Mouse (Mus musculus): Measurements from ENCODE around the gene Dlg2. TPM values are rescaled to one million over a fixed set of nuclear protein-coding genes. Genes with fewer than 3 reads are reported as not detected.
A peak's percentile ranks its signal among the peaks of the same experiment; 100 is the strongest.

The Dlg2 gene
- total RNA-seq (2015; ENCODE audit: low replicate concordance) (0.21 and 1.2 TPM in 2 replicates), total RNA-seq (2017; ENCODE audit: low replicate concordance) (0.60 TPM in 1 of 2 replicates, not detected in the other)

DNA sequence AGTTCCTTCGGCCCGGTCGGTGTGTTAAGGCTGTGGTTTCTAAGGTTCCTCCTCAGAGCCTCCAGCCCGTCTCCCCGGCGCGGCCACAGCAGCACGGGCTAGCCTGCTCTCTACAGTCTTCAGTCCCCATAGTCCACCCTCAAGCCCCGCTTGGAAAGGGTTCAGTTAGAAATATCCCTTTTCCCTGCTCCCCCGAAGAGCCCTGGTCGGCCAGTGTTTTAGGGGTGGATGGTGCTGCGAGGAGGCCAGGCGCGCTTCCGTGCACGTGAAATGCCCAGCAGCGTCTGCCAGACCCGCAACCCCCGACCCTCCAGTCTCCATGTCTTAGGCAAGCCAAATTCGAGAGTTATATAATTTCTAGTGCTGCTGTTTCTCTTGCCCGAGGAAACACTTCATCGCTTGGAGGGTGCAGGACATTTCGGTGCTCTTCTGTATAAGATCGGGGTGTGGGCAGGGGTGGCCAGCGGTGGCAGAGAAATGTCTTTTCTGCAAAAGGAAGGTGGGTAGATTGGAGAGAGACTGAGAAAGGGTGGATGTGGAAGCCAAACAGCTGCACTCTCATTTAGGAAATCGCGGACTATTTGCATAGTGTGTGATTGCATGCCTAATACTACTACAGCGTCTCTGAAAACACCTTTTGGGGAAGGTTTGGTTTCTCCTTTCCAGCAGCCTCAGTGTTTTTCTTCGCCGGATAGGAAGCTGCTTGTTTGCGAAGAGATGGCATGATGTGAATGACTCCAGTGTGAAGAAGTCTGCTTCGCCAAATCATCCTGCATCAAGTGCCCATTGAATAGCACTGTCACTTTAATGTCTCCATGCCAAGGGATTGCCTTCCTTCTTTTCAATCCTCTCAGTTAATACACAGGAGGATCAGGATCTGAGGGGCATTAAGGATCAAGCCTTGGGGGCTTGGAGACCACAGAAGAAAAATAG lies at the start of gene Dlg2:
Dlg2 (plus strand) TSS at position 360 of the 933 bp plus-strand sequence.
- peak; percentile 23 for ATAC-seq (replicated peaks; ENCODE audit: low FRiP score, poor library complexity, severe bottlenecking)

DNA sequence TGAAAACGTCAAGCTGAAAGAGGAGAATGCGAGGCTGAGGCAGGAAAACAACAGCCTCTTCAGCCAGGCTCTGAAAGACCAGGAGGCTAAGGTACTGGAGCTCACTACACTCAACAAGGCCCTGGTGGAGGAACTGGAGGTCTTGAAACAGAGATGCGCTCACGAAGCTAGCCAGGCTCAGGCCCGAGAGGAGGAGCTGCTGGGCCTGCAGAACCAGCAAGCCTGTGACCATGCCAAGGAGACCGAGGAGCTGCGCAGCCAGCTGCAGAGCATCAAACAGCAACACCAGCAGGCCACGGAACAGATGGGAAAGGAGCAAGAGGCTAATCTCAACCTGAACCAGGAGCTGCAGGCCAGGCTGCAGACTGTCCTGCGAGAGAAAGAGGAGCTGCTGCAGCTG lies 49.5 kb upstream of the Dlg2 start:
- ATAC-seq (replicated peaks; ENCODE audit: low FRiP score, poor library complexity, severe bottlenecking) = no peak

DNA sequence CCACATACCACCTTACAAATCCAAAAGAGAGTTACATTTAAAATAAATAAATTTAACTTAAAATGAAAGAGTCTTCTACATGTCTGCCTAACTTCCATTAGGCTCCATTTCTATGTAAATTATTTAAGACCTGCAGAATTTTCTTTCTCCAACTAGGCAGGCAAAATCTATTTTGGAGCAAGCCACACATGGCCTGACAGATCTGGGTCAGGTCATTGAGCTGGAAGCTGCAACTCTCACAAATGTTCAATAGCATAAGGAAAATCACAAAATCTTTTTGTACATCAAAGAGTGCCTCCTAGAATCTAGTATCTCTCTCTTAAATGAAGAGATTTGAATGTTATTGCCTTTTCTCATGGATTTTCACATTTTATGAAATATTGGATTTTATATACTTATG lies 44.3 kb upstream of the Dlg2 start:
- ATAC-seq (replicated peaks; ENCODE audit: low FRiP score, poor library complexity, severe bottlenecking) = no peak

DNA sequence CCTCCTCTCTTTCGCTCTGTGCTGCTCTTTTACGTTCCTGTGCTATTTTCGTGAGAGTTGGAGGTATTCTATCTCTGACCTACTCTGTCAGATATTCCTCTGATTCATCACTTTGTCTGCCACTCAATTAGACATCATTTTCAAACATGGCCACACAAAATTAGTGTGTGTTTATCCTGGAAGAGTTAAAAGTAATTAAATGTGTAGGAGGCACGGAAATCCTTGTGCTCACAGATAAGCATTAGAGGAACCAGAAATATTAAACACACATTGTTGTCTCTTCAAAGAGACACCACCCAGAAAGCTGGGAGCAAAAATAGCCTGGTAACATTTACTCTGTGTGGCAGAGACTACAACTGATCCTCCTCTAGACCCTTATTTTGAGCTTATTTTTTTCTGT lies 36.4 kb upstream of the Dlg2 start:
- ATAC-seq (replicated peaks; ENCODE audit: low FRiP score, poor library complexity, severe bottlenecking) = no peak

DNA sequence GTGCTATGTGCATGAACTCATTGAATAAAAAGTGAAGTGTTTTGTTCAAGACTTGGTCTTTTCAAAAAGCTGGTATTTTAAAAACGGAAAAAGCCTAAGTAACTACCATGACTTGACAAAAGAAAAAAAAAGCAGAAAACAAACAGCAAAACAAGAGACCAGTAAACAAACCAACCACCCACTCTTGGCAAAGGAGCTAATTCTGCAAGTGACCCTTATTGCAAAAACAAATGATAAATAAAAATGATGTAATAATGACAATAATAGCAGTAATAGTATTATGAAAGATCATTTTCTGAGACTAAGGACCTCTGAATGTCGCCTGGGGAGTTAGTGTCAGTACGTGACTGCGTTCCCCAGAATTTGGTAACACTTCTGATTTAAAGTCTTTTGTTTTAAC lies 34.4 kb upstream of the Dlg2 start:
- ATAC-seq (replicated peaks; ENCODE audit: low FRiP score, poor library complexity, severe bottlenecking) = peak; percentile 26

DNA sequence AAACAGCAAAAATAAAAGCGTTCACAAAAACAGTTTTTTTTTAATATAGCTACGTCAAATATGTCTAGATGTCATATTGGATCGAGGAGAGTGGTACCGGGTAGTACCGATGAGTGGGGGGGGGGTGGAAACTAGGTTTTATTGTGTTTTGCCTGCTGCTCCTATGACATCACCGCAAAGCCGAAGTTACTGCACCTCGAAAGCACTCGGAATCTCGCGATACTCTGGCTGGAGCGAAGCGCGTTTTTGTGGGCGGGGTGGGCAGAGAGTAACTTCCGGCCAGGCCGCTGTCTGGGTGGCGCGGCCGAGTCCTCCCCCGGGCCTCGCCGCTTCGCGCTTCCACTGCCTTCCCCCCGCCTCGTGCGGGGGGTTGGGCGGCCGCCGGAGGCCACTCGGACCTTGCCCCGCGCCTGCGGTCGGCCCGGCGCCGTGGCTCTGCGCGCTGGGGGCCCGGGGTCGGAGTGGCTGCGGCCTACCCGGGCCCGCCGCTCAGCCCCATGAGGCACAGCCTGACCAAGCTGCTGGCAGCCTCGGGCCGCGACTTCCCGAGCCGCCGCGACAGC lies 33.9 kb upstream of the Dlg2 start, which contains the start of gene Crebzf:
Crebzf (plus strand) TSS at position 212 of the 563 bp plus-strand sequence.
- ATAC-seq (replicated peaks; ENCODE audit: low FRiP score, poor library complexity, severe bottlenecking) = peak; percentile 94

DNA sequence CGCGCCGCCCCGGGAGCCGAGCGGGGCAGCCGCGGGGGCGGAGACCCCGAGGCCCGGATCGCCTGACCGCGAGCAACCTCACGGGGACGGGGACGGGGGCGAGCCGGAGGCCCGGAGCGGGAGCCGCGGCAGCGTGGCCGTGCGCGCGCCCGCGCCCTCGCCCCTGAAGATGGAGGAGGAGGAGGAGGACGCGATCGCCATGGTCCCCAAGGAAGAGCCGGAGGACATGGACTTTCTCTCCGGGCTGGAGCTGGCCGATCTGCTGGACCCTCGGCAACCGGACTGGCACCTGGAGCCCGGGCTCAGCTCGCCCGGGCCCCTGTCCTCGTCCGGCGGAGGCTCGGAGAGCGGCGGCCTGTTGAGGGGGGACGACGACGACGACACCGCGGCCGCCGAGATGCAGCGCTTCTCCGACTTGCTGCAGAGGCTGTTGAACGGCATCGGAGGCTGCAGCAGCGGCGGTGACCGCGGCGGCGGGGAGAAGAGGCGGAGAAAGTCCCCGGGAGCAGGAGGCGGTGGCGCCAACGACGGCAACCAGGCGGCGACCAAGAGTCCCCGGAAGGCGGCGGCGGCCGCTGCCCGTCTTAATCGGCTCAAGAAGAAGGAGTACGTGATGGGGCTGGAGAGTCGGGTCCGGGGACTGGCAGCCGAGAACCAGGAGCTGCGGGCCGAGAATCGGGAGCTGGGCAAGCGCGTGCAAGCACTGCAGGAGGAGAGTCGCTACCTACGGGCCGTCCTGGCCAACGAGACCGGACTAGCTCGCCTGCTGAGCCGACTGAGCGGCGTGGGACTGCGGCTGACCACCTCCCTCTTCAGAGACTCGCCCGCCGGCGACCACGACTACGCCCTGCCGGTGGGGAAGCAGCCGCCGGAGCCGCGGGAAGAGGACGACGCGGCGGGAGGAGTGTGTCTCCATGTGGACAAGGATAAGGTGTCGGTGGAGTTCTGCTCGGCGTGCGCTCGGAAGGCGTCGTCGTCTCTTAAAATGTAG lies 33.1 kb upstream of the Dlg2 start:
- ATAC-seq (replicated peaks; ENCODE audit: low FRiP score, poor library complexity, severe bottlenecking) = peak; percentile 73

DNA sequence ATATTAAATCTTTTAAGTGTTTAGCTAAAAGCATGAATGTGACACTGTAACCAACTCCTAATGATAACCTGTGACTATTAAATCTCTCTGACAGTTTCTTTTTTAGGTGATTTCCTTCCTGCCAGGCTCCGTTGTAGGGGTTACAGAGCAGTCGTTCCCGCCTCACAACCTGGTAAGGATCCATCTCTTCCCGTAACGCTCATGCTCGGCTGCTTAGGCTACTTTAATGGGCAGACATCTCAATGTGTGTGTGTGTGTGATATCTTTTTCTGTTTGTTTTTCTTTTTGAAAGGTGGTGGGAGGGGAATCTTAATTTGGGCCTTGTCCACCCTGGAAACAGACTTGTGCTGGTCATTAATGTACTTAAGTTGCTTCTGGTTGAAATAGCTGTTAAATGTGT lies 32.3 kb upstream of the Dlg2 start:
- ATAC-seq (replicated peaks; ENCODE audit: low FRiP score, poor library complexity, severe bottlenecking) = peak; percentile 43

DNA sequence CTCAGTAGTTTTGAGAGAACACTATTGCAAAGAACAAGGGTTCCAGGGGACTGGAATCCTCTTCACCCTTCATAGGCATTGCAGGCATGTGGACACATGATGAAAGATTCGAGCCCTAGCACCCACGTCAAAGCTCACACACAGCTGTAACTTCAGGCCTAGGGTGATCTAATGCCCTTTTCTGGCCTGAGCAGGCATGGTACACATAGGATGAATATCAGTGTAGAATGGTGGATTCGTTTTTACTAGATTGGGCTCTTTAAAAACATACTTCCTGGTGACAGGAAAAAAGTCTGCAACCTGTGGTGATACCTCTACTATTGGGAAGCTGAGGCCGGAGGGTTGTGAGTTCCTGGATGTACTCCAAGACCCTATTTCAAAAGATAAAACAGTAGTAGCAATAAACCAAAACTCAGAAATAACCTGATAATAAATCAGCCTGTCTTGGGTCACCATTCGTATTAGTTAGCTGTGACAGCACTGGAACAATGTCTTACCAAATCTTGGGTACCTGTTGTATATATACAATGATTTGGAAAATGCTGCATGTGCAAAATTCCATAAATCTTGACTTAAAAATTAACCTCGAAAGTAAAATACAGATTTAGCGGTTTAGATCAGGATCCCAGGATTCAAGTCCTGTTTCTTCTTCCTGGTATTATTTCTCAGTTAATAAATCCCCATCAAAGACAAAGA lies 20.2 kb upstream of the Dlg2 start:
- ATAC-seq (replicated peaks; ENCODE audit: low FRiP score, poor library complexity, severe bottlenecking) = no peak

DNA sequence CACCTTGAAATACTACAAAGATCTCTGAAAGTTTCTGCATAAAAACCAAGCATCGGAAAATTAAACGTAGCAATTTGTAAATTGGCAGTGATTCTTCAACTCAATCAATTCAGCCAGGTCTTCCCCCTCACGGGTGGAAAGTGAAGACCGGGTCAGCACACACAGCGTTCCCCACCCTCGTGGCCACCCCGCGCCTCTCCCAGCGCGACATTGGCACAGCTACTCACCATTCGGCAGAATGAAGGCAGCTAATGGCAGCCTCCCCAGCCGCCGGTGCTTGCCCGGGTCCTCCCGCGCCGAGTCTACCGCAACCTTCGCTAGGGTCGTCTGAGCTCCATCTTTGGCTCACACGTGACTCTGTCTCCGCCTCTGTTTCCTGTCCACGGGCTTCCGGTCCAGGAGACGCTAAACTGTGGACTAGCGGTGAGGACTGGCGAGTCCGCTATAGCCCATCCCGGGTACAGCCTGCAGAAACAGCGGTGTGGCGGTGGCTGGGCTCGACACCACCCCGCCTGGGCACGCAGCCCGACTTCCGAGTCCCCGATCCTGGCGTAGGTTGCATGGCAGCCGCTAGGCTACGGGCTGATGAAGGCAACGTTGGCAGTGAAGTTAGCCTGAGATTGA lies 19.5 kb upstream of the Dlg2 start, which contains the start of gene Tmem126a:
Tmem126a (minus strand) TSS at position 385 of the 624 bp plus-strand sequence.
- ATAC-seq (replicated peaks; ENCODE audit: low FRiP score, poor library complexity, severe bottlenecking) = peak; percentile 96

DNA sequence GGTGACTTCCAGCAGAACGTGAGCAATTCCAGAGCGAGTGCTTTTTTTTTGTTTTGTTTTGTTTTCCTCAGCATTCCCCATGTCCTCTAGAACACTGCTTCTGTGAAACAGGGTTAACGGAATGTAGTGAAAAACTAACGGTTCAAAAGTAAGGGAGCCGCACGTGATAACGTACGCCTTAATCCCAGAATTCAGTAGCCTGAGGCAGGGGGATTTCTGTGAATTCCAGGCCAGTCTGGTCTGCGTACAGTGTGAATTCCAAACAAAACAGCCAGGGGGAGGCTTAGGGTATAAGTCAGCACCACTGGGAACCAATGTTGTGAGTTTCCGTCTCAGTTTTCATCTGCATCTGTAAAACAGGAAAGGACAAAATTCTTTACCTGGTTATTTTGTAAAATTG lies 19.0 kb upstream of the Dlg2 start:
- ATAC-seq (replicated peaks; ENCODE audit: low FRiP score, poor library complexity, severe bottlenecking) = peak; percentile 17; the same call in 1 of the 2 replicates

DNA sequence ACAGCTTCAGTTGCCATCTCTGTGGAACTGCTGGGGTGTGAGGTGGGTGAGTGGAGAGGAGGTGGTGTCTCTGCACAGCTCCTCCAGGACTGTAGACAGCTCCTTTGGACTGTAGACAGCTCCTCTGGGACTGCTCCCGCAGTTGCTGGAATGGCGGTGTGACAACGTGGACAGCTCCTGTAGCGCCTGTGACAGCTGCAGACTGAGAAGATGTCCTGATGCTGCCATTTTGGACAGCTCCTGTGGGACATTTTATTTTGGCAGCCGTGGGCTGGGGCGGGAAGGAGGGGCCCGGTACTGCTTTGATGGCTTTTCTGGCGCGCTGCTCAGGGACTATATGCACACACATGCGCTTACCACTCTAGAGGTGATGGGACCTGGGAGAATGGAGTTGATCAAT lies 16.1 kb upstream of the Dlg2 start:
- no peak for ATAC-seq (replicated peaks; ENCODE audit: low FRiP score, poor library complexity, severe bottlenecking)

DNA sequence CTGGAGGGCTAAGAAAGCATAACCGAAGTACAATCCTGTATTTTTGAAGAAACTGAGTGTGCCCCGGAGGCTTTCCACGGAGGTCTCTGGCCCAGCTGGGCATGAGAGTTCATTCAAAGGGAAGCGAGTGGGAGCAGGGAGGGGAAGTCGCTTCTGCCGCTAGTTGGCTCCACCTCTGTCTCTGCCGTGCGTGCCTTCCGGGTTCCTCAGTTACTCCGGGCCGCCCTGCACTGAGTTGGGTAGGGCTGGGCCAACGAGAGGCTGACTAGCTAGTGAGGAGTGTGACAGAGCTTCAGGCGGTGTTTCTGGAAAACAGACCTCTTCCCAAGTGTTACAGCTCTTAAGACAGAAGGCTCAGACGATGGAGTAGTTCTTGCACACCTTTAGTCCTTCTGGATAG lies 15.5 kb upstream of the Dlg2 start:
- ATAC-seq (replicated peaks; ENCODE audit: low FRiP score, poor library complexity, severe bottlenecking) = 0 out of 2 replicates have a peak, but pooled peaks have one; percentile 36

DNA sequence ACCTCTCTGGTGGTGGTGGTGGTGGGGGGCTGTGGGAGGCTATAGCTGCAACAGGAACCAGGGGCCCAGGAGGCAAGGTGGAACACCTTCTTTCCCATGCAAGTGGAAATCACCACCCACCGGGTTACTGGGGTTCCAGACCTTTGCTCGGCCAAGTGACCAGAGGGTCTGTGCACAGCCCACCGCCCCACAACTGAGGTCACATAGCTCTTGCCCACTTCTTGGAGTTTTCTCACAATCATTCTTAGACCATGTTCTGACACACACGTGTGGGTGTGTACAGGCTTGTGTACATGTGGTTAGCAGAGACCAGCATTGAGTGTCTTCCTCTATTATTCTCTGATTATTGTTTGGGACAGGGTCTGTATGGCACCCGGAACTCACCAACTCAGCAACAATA lies 15.0 kb upstream of the Dlg2 start:
- ATAC-seq (replicated peaks; ENCODE audit: low FRiP score, poor library complexity, severe bottlenecking) = no peak

DNA sequence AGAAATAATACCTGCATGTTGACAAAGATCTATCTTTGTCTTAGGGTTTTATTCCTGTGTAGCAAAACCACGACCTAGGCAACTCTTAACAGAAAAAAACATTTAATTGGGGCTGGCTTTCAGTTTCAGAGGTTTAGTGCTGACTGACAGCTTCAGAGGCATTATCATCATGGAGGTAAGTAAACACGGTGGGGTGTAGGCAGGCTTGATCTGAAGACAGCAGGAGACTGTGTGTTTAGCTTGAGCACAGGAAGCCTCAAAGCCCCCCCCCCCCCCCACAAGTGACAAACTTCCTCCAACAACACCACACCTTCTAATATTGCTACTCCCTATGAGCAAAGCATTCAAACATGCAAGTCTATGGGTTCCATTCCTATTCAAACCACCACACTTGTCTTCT lies 3.0 kb upstream of the Dlg2 start:
- no peak for ATAC-seq (replicated peaks; ENCODE audit: low FRiP score, poor library complexity, severe bottlenecking)

DNA sequence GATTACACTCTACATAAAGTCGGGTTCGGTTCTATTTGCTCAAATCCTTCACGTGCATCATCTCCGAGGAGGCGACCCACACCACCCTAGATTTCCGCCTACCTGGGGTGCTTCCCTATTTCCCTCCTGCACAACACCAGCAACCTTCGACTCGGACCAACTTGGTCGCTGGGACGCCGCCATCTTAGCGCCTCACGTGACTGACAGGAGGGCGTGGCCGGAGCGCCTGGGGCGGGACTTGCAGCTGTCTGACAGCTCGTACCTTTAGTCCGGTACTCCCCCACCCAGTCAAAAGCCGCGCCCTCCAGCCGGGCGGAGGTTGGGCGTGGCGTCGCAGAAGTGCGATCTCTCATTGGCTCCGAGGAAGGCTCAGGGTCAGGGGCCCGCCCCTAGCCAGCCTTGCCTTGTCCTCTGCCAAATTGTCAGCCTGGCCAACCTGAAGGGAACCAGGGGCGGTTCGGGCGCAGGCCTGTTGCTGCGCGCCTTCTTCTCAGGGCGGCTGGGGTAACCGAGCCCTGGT lies 619 bp upstream of the Dlg2 start, which contains the start of gene Tmem126b:
Tmem126b (minus strand) TSS at position 209 of the 520 bp plus-strand sequence.
- peak; percentile 99 for ATAC-seq (replicated peaks; ENCODE audit: low FRiP score, poor library complexity, severe bottlenecking)

DNA sequence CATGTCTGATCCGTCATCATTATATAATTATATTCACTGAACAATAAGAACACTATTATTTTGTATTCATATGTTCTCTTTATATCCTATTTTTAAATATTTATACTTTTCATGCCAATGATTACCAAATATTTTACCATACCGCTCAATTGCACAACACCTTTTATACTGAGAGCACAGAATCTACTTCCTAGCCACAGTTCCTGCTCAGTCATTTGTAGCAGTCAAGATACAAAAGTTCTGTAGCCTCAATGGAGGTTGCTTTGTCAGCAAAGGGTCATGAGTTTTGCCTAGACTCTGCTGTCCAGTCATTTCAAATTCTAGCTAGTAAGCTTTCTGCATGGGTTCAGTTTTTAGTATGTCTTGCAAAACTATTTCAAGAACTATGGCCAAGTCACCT lies 6.1 kb downstream of the Dlg2 start:
- no peak for ATAC-seq (replicated peaks; ENCODE audit: low FRiP score, poor library complexity, severe bottlenecking)

DNA sequence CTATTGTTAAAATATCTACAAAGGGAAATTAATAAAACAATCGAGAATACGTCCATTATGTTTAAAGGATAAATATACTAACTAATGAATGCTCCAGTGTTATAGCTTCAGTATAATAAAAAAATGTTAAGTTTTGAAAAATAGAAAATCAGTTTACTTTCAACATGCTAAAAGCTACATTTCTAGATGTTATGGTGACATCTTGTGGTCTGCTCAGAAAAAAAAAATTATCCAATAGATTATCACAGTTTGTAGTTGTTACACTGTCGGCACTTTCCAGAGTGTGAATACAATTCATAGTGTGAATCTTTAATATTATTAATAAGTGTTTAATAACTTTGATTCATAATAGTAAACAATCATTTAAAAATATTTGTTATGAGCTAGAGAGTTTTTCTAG lies 31.7 kb downstream of the Dlg2 start:
- no peak for ATAC-seq (replicated peaks; ENCODE audit: low FRiP score, poor library complexity, severe bottlenecking)
